Mouse (Mus musculus): ENCODE results near the gene Prim2. TPM values are rescaled to one million over a fixed set of nuclear protein-coding genes. Genes with fewer than 3 reads are reported as not detected.

Prim2 gene
- polyA plus RNA-seq, 1 experiment from 2014 or later, result 55.0 TPM

DNA sequence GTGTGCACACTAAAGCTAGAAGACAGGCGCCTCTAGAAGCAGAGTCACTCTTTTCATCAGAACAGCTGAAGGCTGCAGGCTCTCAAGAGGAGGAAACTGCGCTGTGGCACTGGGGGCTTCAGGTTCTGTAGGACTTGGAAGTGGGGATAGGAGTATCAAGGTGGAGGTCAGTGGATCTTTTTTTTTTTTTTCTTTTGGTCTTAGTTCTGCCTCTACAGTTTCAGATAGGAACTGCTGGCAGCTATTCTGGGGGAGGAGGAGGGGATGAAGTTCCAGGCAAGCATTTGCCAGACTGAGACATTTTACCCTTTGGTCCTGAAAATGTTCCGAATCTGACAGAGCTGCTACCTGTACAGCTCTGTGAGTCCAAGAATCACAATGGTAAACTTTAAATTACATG is 106.0 kb downstream of the Prim2 start:
- Histone ChIP-seq H3K36me3 (ENCODE audit: control insufficient read depth, insufficient read depth, low read length) (no peaks in the 10 kb centered on the region), H3K4me1 (ENCODE audit: control insufficient read depth, insufficient read depth, low read length) (no peaks in the 10 kb centered on the region), H3K27me3 (ENCODE audit: control insufficient read depth, insufficient read depth, low read length) (no peaks in the 10 kb centered on the region), H3K4me3 (ENCODE audit: low read depth, low read length) (no peak overlapping the region), H3K9me3 (ENCODE audit: control insufficient read depth, low read length) (no peaks in the 10 kb centered on the region), H3K27ac (ENCODE audit: low read depth, low read length) (no peak overlapping the region), H3K9ac (ENCODE audit: low read length) (no peak overlapping the region), H3K4me2 (no peak overlapping the region)
- ATAC-seq (ENCODE audit: low FRiP score) (no peak), DNase-seq (ENCODE audit: low spot score, missing footprints) (peak; percentile 60)
- 97% methylated on average over 3 of the region's 3 CpGs for WGBS

DNA sequence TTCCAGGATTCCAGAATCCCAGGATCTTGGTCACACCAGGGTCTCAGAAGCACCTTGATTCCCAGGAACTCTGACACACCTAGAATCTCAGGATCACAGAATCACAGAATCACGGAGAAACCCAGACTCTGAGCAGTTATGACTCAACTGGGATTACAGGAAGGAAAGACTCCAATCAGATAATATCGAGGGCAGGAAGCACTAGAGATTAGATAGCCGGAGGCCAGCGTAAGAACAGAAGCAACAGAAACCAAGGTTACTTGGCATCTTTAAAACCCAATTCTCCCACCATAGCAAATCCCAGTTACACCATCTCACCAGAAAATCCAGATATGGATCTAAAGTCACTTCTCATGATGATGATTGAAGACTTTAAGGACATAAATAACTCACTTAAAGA is 113.0 kb downstream of the Prim2 start:
- no peak overlapping the region for H3K9ac ChIP-seq (ENCODE audit: low read length)
- H3K27ac ChIP-seq (ENCODE audit: low read depth, low read length), result no peak overlapping the region
- H3K4me3 ChIP-seq (ENCODE audit: low read depth, low read length), result no peak overlapping the region
- H3K4me1 ChIP-seq (ENCODE audit: control insufficient read depth, insufficient read depth, low read length), result no peaks in the 10 kb centered on the region
- no peak for DNase-seq (ENCODE audit: low spot score, missing footprints)
- H3K27me3 ChIP-seq (ENCODE audit: control insufficient read depth, insufficient read depth, low read length), result no peaks in the 10 kb centered on the region
- H3K9me3 ChIP-seq (ENCODE audit: control insufficient read depth, low read length), result no peaks in the 10 kb centered on the region
- ATAC-seq (ENCODE audit: low FRiP score), result no peak
- 90% methylated on average over 4 of the region's 4 CpGs for WGBS
- no peak overlapping the region for H3K4me2 ChIP-seq
- H3K36me3 ChIP-seq (ENCODE audit: control insufficient read depth, insufficient read depth, low read length), result no peaks in the 10 kb centered on the region

DNA sequence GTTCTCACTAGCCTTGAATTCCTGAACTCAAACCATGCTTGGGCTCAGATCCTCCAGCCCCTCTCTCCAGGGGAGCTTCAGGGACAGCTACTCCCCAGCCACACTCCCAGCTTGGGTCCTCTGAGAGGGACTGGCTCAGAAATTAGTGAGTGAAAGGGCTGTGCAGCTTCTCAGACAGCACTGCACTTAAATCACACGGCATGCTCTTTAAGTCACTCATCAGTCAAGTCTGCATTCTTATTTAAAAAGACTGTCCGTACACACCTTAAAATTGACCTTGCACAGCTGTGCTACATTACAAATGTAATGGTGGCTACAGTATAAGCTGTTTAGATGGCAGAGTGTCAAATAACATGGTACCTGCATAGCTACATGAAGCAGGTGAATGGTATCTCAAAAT is 114.0 kb downstream of the Prim2 start:
- peak; percentile 57 for DNase-seq (ENCODE audit: low spot score, missing footprints)
- Histone ChIP-seq H3K9me3 (ENCODE audit: control insufficient read depth, low read length) (no peaks in the 10 kb centered on the region), H3K27ac (ENCODE audit: low read depth, low read length) (no peak overlapping the region), H3K36me3 (ENCODE audit: control insufficient read depth, insufficient read depth, low read length) (no peaks in the 10 kb centered on the region), H3K27me3 (ENCODE audit: control insufficient read depth, insufficient read depth, low read length) (no peaks in the 10 kb centered on the region), H3K4me3 (ENCODE audit: low read depth, low read length) (no peak overlapping the region), H3K4me1 (ENCODE audit: control insufficient read depth, insufficient read depth, low read length) (no peaks in the 10 kb centered on the region), H3K9ac (ENCODE audit: low read length) (no peak overlapping the region), H3K4me2 (no peak overlapping the region)
- WGBS, result 80% methylated on average over 2 of the region's 2 CpGs
- ATAC-seq (ENCODE audit: low FRiP score), result no peak

DNA sequence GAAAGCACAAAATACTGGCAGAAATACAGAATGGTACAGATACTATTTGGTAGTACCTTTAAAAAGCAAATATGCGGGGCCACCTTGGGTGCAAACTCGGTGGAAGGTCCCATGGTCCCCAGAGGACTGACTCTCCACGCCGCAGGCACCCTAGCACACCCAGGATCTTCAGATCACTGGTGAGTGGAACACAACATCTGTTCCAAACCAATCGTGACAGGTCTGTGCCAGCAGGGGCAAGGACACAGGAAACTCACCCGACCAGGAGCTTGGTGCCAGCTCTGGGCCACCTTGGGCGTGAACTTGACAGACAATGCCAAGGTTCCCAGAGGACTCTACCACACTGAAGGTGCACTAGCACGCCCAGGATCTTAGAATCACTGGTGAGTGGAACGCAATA is 118.2 kb downstream of the Prim2 start:
- no peak overlapping the region for H3K4me3 ChIP-seq (ENCODE audit: low read depth, low read length)
- H3K9me3 ChIP-seq (ENCODE audit: control insufficient read depth, low read length), result no peaks in the 10 kb centered on the region
- ATAC-seq (ENCODE audit: low FRiP score), result no peak
- 93% methylated on average over 9 of the region's 9 CpGs for WGBS
- H3K4me1 ChIP-seq (ENCODE audit: control insufficient read depth, insufficient read depth, low read length), result no peaks in the 10 kb centered on the region
- H3K27me3 ChIP-seq (ENCODE audit: control insufficient read depth, insufficient read depth, low read length), result no peaks in the 10 kb centered on the region
- H3K9ac ChIP-seq (ENCODE audit: low read length), result no peak overlapping the region
- no peak overlapping the region for H3K4me2 ChIP-seq
- no peaks in the 10 kb centered on the region for H3K36me3 ChIP-seq (ENCODE audit: control insufficient read depth, insufficient read depth, low read length)
- peak; percentile 37 for DNase-seq (ENCODE audit: low spot score, missing footprints)
- H3K27ac ChIP-seq (ENCODE audit: low read depth, low read length), result no peak overlapping the region

DNA sequence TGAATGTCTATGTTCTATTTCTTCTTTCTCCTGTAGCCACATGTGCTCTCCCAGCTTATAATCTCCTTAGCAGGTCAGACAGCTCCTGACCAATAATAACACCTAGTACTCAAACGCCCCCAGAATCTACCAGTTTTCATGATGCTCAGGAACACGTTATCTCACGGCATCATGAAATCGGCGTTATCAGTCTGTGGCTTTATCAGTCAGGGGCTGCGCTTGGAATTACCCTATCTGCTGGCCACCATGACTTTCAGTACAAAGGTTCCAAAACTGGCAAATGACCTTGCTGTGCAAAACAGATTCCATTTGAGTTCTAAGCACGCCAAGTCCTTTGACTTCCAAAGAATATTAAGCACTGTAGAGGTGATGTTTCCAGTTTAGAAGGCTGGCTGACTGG is 127.9 kb downstream of the Prim2 start:
- no peaks in the 10 kb centered on the region for H3K36me3 ChIP-seq (ENCODE audit: control insufficient read depth, insufficient read depth, low read length)
- ATAC-seq (ENCODE audit: low FRiP score), result no peak
- peak; percentile 39 for DNase-seq (ENCODE audit: low spot score, missing footprints)
- no peaks in the 10 kb centered on the region for H3K4me1 ChIP-seq (ENCODE audit: control insufficient read depth, insufficient read depth, low read length)
- no peaks in the 10 kb centered on the region for H3K9me3 ChIP-seq (ENCODE audit: control insufficient read depth, low read length)
- no peaks in the 10 kb centered on the region for H3K27me3 ChIP-seq (ENCODE audit: control insufficient read depth, insufficient read depth, low read length)
- no peak overlapping the region for H3K9ac ChIP-seq (ENCODE audit: low read length)
- H3K4me3 ChIP-seq (ENCODE audit: low read depth, low read length), result no peak overlapping the region
- H3K27ac ChIP-seq (ENCODE audit: low read depth, low read length), result no peak overlapping the region
- no peak overlapping the region for H3K4me2 ChIP-seq
- WGBS, result 92% methylated on average over 7 of the region's 7 CpGs

DNA sequence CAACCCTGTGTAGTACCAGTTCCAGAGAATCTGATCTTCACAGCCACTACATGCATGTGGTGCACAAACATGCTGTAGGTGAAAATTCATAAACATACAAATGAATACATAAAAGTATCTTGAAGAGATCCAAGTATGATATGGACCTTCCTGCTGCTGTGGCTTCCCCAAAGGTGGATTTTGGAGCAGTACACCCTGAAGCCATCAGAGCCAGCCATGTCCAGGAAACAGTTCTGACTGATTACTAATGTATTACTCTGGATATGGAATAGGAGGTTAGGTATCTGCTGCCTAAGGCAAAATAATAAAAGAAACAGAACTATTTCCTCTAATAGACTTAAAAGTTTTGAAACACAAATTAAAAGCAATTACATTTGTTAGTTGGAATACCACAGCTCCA is 131.6 kb downstream of the Prim2 start:
- no peaks in the 10 kb centered on the region for H3K36me3 ChIP-seq (ENCODE audit: control insufficient read depth, insufficient read depth, low read length)
- no peaks in the 10 kb centered on the region for H3K4me1 ChIP-seq (ENCODE audit: control insufficient read depth, insufficient read depth, low read length)
- H3K27me3 ChIP-seq (ENCODE audit: control insufficient read depth, insufficient read depth, low read length), result no peaks in the 10 kb centered on the region
- DNase-seq (ENCODE audit: low spot score, missing footprints), result peak; percentile 14
- no peaks in the 10 kb centered on the region for H3K9me3 ChIP-seq (ENCODE audit: control insufficient read depth, low read length)
- no peak overlapping the region for H3K9ac ChIP-seq (ENCODE audit: low read length)
- no peak overlapping the region for H3K27ac ChIP-seq (ENCODE audit: low read depth, low read length)
- no peak overlapping the region for H3K4me2 ChIP-seq
- H3K4me3 ChIP-seq (ENCODE audit: low read depth, low read length), result no peak overlapping the region
- ATAC-seq (ENCODE audit: low FRiP score), result no peak

DNA sequence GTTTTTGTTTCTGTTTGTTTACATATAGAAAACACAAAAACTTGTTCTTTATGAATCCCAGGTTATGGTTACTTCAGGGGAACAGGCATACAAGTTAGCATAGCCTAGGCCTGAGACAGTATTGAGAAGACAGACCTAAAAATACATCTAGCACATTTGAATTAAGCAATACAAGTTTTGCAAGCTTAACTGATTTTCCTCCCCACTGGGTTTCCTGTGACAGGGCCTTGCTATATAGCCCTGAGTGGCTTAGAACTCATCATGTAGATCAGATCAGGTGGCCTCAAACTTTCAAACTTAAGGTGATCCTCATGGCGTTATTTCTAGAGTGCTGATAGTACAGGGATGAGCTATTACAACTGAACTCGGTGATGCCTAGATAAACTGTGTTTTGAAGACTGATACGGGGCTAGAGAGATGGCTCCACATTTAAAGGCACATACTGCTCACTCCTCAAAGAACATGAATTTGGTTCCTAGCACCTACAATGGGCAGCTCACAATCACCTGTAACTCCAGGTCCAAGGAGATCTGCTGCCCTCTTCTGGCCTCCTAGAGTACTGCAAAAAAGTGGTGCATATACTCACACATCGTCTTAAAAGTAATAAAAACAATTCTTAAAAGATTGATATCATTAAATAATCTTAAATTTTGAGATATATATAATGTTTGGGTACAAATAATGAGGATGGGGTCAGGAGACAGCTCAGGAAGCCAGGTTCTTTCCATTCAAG is 133.2 kb downstream of the Prim2 start:
- ATAC-seq (ENCODE audit: low FRiP score), result no peak
- H3K27me3 ChIP-seq (ENCODE audit: control insufficient read depth, insufficient read depth, low read length), result no peaks in the 10 kb centered on the region
- no peaks in the 10 kb centered on the region for H3K9me3 ChIP-seq (ENCODE audit: control insufficient read depth, low read length)
- no peaks in the 10 kb centered on the region for H3K4me1 ChIP-seq (ENCODE audit: control insufficient read depth, insufficient read depth, low read length)
- WGBS, result 94% methylated on average over 4 of the region's 4 CpGs
- no peak overlapping the region for H3K4me3 ChIP-seq (ENCODE audit: low read depth, low read length)
- H3K4me2 ChIP-seq, result no peak overlapping the region
- H3K27ac ChIP-seq (ENCODE audit: low read depth, low read length), result no peak overlapping the region
- DNase-seq (ENCODE audit: low spot score, missing footprints), result peak; percentile 77
- no peaks in the 10 kb centered on the region for H3K36me3 ChIP-seq (ENCODE audit: control insufficient read depth, insufficient read depth, low read length)
- no peak overlapping the region for H3K9ac ChIP-seq (ENCODE audit: low read length)

DNA sequence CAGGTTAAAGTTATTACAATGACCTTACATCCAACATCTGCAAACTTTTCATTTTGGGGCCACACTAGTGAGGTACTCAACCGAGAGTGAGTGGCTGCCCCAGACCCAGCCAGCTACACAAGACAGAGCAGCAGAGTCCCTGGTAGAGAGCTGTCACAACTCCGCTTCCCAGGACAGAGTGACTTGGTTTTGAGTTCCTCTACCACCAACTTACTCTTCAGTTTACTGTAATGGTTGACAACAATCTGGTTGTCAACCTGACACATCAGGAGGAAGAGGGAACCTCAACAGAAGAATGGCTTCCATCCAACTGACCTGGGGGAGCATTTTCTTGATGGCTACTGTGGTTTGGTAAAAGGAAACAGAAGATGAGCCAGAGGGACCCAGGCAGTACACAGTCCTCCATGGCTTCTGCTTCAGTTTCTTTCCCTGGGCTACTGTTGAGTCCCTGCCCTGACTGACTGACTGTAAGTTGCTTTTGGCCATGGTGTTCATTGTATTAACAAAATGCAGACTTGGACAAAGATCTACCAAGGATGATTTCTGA is 134.4 kb downstream of the Prim2 start:
- ATAC-seq (ENCODE audit: low FRiP score) (no peak), DNase-seq (ENCODE audit: low spot score, missing footprints) (peak; percentile 26)
- Histone ChIP-seq H3K4me3 (ENCODE audit: low read depth, low read length) (no peak overlapping the region), H3K27ac (ENCODE audit: low read depth, low read length) (no peak overlapping the region), H3K27me3 (ENCODE audit: control insufficient read depth, insufficient read depth, low read length) (no peaks in the 10 kb centered on the region), H3K9me3 (ENCODE audit: control insufficient read depth, low read length) (no peaks in the 10 kb centered on the region), H3K36me3 (ENCODE audit: control insufficient read depth, insufficient read depth, low read length) (no peaks in the 10 kb centered on the region), H3K4me2 (no peak overlapping the region), H3K4me1 (ENCODE audit: control insufficient read depth, insufficient read depth, low read length) (no peaks in the 10 kb centered on the region), H3K9ac (ENCODE audit: low read length) (no peak overlapping the region)
- WGBS, result 91% methylated on average over 2 of the region's 2 CpGs

DNA sequence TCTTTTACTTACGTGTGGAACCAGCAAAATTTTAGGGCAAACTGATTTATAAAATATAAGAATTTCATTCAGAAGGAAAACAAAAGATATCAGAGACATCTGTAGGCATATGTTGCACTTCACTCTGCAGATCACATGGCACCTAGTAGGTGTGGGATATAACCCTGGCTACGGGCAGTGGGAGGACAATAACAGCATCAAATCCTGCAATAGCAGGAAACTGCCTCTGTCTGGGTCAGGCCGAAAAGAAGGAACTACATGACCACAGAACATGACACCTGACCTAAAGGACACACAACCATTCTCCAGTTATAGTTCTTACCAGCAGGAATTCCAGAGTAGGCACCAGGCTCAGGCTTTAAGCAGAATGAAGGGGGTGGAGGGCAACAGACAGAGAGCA is 137.7 kb downstream of the Prim2 start:
- Histone ChIP-seq H3K4me2 (no peak overlapping the region), H3K36me3 (ENCODE audit: control insufficient read depth, insufficient read depth, low read length) (no peaks in the 10 kb centered on the region), H3K9me3 (ENCODE audit: control insufficient read depth, low read length) (no peaks in the 10 kb centered on the region), H3K9ac (ENCODE audit: low read length) (no peak overlapping the region), H3K27ac (ENCODE audit: low read depth, low read length) (no peak overlapping the region), H3K27me3 (ENCODE audit: control insufficient read depth, insufficient read depth, low read length) (no peaks in the 10 kb centered on the region), H3K4me3 (ENCODE audit: low read depth, low read length) (no peak overlapping the region), H3K4me1 (ENCODE audit: control insufficient read depth, insufficient read depth, low read length) (peaks cover 3% of the 10 kb centered on the region)
- WGBS, result 81% methylated on average over 3 of the region's 3 CpGs
- no peak for ATAC-seq (ENCODE audit: low FRiP score)
- DNase-seq (ENCODE audit: low spot score, missing footprints), result no peak

All from midbrain, embryonic 11.5 days (tissue).